15 mouse cellular contexts compared by ENCODE assay signal in the genomic region with DNA sequence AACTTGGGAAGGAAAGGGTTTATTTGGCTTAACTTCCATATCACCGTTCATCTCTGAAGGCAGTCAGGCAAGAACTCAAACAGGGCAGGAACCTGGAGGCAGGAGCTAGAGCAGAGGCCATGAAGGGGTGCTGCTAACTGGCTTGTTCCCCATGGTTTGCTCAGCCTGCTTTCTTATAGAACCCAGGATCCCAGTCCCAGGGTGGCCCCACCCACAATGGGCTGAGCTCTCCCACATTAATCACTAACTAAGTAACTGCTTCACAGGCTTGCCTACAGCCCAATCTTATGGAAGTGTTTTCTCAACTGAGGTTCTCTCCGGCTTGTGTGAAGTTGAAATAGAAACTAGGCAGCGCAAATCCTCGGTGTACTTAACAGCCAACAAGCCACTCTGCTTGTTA. TPM values are rescaled to one million over a fixed set of nuclear protein-coding genes. Genes with fewer than 3 reads are reported as not detected.
DNase-seq lines count a peak whose midpoint lies in the region; ATAC-seq and TF ChIP-seq lines count a peak whose summit lies in the region.
"Had no signal": no experiment of that assay in that cellular context is flagged by ENCODE, and none has a peak within 500 bp of the region (broad histone marks: within the 10 kb centered on the region; RNA-seq: fewer than 3 reads in every experiment).

No protein-coding gene starts in this region.

- H3K4me2 ChIP-seq in kidney, embryonic 16.5 days (replicated peaks; ENCODE audit: low read depth, low read length): no peak overlapping the region
- no peak overlapping the region for H3K4me2 ChIP-seq in liver, embryonic 12.5 days
- no peak overlapping the region for H3K4me2 ChIP-seq in liver, embryonic 11.5 days
- H3K4me2 ChIP-seq in midbrain, embryonic 11.5 days: no peak overlapping the region
- H3K4me2 ChIP-seq in midbrain, embryonic 16.5 days (ENCODE audit: low read length): no peak overlapping the region
- H3K4me2 ChIP-seq in stomach, embryonic 14.5 days (replicated peaks; ENCODE audit: low read depth, low read length): no peak overlapping the region
- H3K4me2 ChIP-seq in stomach, postnatal 0 days (replicated peaks; ENCODE audit: low read depth): no peak overlapping the region

- no peak for TF ChIP-seq EP300 in stomach, postnatal 0 days (optimal IDR thresholded peaks at IDR 0.05)

- DNase-seq in kidney, adult 8-10 months: no peak
- no peak for DNase-seq in liver, embryonic 11.5 days (ENCODE audit: low spot score)
- peak; percentile 73 for DNase-seq in midbrain, embryonic 11.5 days (ENCODE audit: low spot score, missing footprints)
- no peak for DNase-seq in stomach, postnatal 0 days (ENCODE audit: low spot score)
- DNase-seq: adrenal gland, adult 8-10 months had no signal

- no peak for TF ChIP-seq CTCF in stomach, postnatal 0 days (IDR thresholded peaks at IDR 0.05; ENCODE audit: low read depth)

- ATAC-seq in kidney, embryonic 16.5 days (ENCODE audit: low FRiP score, low TSS enrichment): peak; percentile 52; the same call in 1 of the 2 replicates
- no peak for ATAC-seq in liver, embryonic 12.5 days
- ATAC-seq in liver, embryonic 11.5 days (replicated peaks; ENCODE audit: low FRiP score): no peak
- ATAC-seq in midbrain, embryonic 11.5 days (ENCODE audit: low FRiP score): no peak
- no peak for ATAC-seq in midbrain, embryonic 16.5 days
- no peak for ATAC-seq in stomach, embryonic 14.5 days (ENCODE audit: insufficient number of reproducible peaks, insufficient read depth, low FRiP score, low read depth)
- ATAC-seq in stomach, postnatal 0 days (ENCODE audit: low FRiP score, low TSS enrichment): no peak
- ATAC-seq: CD4-positive, CD25-positive, alpha-beta regulatory T cell, adult 4 months; Patski had no signal

- 72% methylated on average over 4 of the region's 4 CpGs for WGBS in kidney, embryonic 16.5 days
- WGBS in liver, embryonic 12.5 days (ENCODE audit: insufficient replicate concordance): 77% methylated on average over 4 of the region's 4 CpGs
- 80% methylated on average over 4 of the region's 4 CpGs for WGBS in liver, embryonic 11.5 days
- WGBS in midbrain, embryonic 11.5 days: 89% methylated on average over 4 of the region's 4 CpGs
- 85% methylated on average over 4 of the region's 4 CpGs for WGBS in midbrain, embryonic 16.5 days
- 74% methylated on average over 4 of the region's 4 CpGs for WGBS in stomach, embryonic 14.5 days
- WGBS in stomach, postnatal 0 days: 78% methylated on average over 4 of the region's 4 CpGs

- peaks cover 8% of the 10 kb centered on the region for H3K4me1 ChIP-seq in kidney, embryonic 16.5 days (ENCODE audit: insufficient read depth, low read length)
- peaks cover 65% of the 10 kb centered on the region for H3K4me1 ChIP-seq in liver, embryonic 12.5 days
- peaks cover 21% of the 10 kb centered on the region for H3K4me1 ChIP-seq in liver, embryonic 11.5 days (replicated peaks; ENCODE audit: control insufficient read depth, insufficient read depth, low read length)
- no peaks in the 10 kb centered on the region; the same call in 1 of the 2 replicates for H3K4me1 ChIP-seq in midbrain, embryonic 11.5 days (ENCODE audit: control insufficient read depth, insufficient read depth, low read length)
- H3K4me1 ChIP-seq in midbrain, embryonic 16.5 days (ENCODE audit: control insufficient read depth, insufficient read depth, low read length): peaks cover 7% of the 10 kb centered on the region
- H3K4me1 ChIP-seq in stomach, embryonic 14.5 days (ENCODE audit: control insufficient read depth, insufficient read depth, low read length): peaks cover 5% of the 10 kb centered on the region; the same call in 1 of the 2 replicates
- no peaks in the 10 kb centered on the region for H3K4me1 ChIP-seq in stomach, postnatal 0 days (replicated peaks; ENCODE audit: control insufficient read depth, insufficient read depth)

- no peaks in the 10 kb centered on the region for H3K27me3 ChIP-seq in kidney, embryonic 16.5 days (ENCODE audit: insufficient read depth, low read length)
- H3K27me3 ChIP-seq in liver, embryonic 12.5 days (replicated peaks): no peaks in the 10 kb centered on the region
- H3K27me3 ChIP-seq in liver, embryonic 11.5 days (replicated peaks; ENCODE audit: control insufficient read depth, insufficient read depth, low read length): no peaks in the 10 kb centered on the region
- no peaks in the 10 kb centered on the region for H3K27me3 ChIP-seq in midbrain, embryonic 11.5 days (ENCODE audit: control insufficient read depth, insufficient read depth, low read length)
- no peaks in the 10 kb centered on the region for H3K27me3 ChIP-seq in midbrain, embryonic 16.5 days (ENCODE audit: control insufficient read depth, insufficient read depth, low read depth, low read length)
- no peaks in the 10 kb centered on the region for H3K27me3 ChIP-seq in stomach, embryonic 14.5 days (ENCODE audit: control insufficient read depth, insufficient read depth, low read length)
- no peaks in the 10 kb centered on the region for H3K27me3 ChIP-seq in stomach, postnatal 0 days (ENCODE audit: control insufficient read depth, insufficient read depth, low read length)
- H3K27me3 ChIP-seq: CH12.LX, Patski had no signal

- H3K9me3 ChIP-seq in kidney, embryonic 16.5 days (ENCODE audit: low read length): no peaks in the 10 kb centered on the region
- no peaks in the 10 kb centered on the region for H3K9me3 ChIP-seq in liver, embryonic 12.5 days (replicated peaks)
- H3K9me3 ChIP-seq in liver, embryonic 11.5 days (ENCODE audit: control insufficient read depth, low read length): no peaks in the 10 kb centered on the region
- no peaks in the 10 kb centered on the region for H3K9me3 ChIP-seq in midbrain, embryonic 11.5 days (ENCODE audit: control insufficient read depth, low read length)
- H3K9me3 ChIP-seq in midbrain, embryonic 16.5 days (replicated peaks; ENCODE audit: control insufficient read depth, low read length, poor library complexity, severe bottlenecking): no peaks in the 10 kb centered on the region
- H3K9me3 ChIP-seq in stomach, embryonic 14.5 days (ENCODE audit: control insufficient read depth, low read depth, low read length): no peaks in the 10 kb centered on the region
- H3K9me3 ChIP-seq in stomach, postnatal 0 days (ENCODE audit: control insufficient read depth, low read length): no peaks in the 10 kb centered on the region
- H3K9me3 ChIP-seq: G1E had no signal

- no peak overlapping the region for H3K9ac ChIP-seq in kidney, embryonic 16.5 days (replicated peaks; ENCODE audit: low read length)
- H3K9ac ChIP-seq in liver, embryonic 12.5 days: no peak overlapping the region
- no peak overlapping the region for H3K9ac ChIP-seq in liver, embryonic 11.5 days (ENCODE audit: low read depth, low read length)
- no peak overlapping the region for H3K9ac ChIP-seq in midbrain, embryonic 11.5 days (ENCODE audit: low read length)
- H3K9ac ChIP-seq in midbrain, embryonic 16.5 days (ENCODE audit: low read depth, low read length): no peak overlapping the region
- H3K9ac ChIP-seq in stomach, embryonic 14.5 days (replicated peaks; ENCODE audit: low read depth, low read length): 0 out of 2 replicates have a peak overlapping the region, but pooled peaks have one; percentile 10
- no peak overlapping the region for H3K9ac ChIP-seq in stomach, postnatal 0 days (ENCODE audit: low read length)

- H3K27ac ChIP-seq in kidney, embryonic 16.5 days (ENCODE audit: low read length): no peak overlapping the region
- 0 out of 2 replicates have a peak overlapping the region, but pooled peaks have one; percentile 37 for H3K27ac ChIP-seq in liver, embryonic 12.5 days
- H3K27ac ChIP-seq in liver, embryonic 11.5 days (ENCODE audit: low read depth, low read length): no peak overlapping the region
- no peak overlapping the region for H3K27ac ChIP-seq in midbrain, embryonic 11.5 days (ENCODE audit: low read depth, low read length)
- no peak overlapping the region for H3K27ac ChIP-seq in midbrain, embryonic 16.5 days (ENCODE audit: low read length)
- no peak overlapping the region for H3K27ac ChIP-seq in stomach, embryonic 14.5 days (ENCODE audit: low read length)
- no peak overlapping the region for H3K27ac ChIP-seq in stomach, postnatal 0 days (replicated peaks)

- no peaks in the 10 kb centered on the region for H3K36me3 ChIP-seq in kidney, embryonic 16.5 days (ENCODE audit: insufficient read depth, low read length)
- no peaks in the 10 kb centered on the region for H3K36me3 ChIP-seq in liver, embryonic 12.5 days
- H3K36me3 ChIP-seq in liver, embryonic 11.5 days (ENCODE audit: control insufficient read depth, insufficient read depth, low read length): no peaks in the 10 kb centered on the region
- H3K36me3 ChIP-seq in midbrain, embryonic 11.5 days (ENCODE audit: control insufficient read depth, insufficient read depth, low read length): no peaks in the 10 kb centered on the region
- no peaks in the 10 kb centered on the region for H3K36me3 ChIP-seq in midbrain, embryonic 16.5 days (ENCODE audit: control insufficient read depth, insufficient read depth, low read length)
- no peaks in the 10 kb centered on the region for H3K36me3 ChIP-seq in stomach, embryonic 14.5 days (ENCODE audit: control insufficient read depth, insufficient read depth, low read length)
- H3K36me3 ChIP-seq in stomach, postnatal 0 days (ENCODE audit: control insufficient read depth, insufficient read depth, low read length): no peaks in the 10 kb centered on the region
- H3K36me3 ChIP-seq: G1E had no signal

- no peak overlapping the region for H3K4me3 ChIP-seq in kidney, embryonic 16.5 days (ENCODE audit: low read length)
- no peak overlapping the region for H3K4me3 ChIP-seq in liver, embryonic 12.5 days
- no peak overlapping the region for H3K4me3 ChIP-seq in liver, embryonic 11.5 days (ENCODE audit: low read depth, low read length)
- no peak overlapping the region for H3K4me3 ChIP-seq in midbrain, embryonic 11.5 days (ENCODE audit: low read depth, low read length)
- H3K4me3 ChIP-seq in midbrain, embryonic 16.5 days (ENCODE audit: low read depth, low read length): no peak overlapping the region
- H3K4me3 ChIP-seq in stomach, embryonic 14.5 days (ENCODE audit: low read depth, low read length): no peak overlapping the region
- H3K4me3 ChIP-seq in stomach, postnatal 0 days (ENCODE audit: low read depth, low read length): no peak overlapping the region

RNA-seq across cellular contexts. Expression of a gene that starts 23.9 kb away (rescaled TPM):
- 0.61 and 0.94 TPM in 2 replicates for polyA plus RNA-seq in kidney, embryonic 16.5 days (2015; fragmentation: Nextera tagmentation; extraction: Ambion mirVana)
- 0.10 and 0.17 TPM in 2 replicates for polyA plus RNA-seq in liver, embryonic 12.5 days (2016; fragmentation: Nextera tagmentation; extraction: Ambion mirVana)
- 0.26 and 0.43 TPM in 2 replicates for polyA plus RNA-seq in liver, embryonic 11.5 days (2014; fragmentation: Nextera tagmentation; extraction: Ambion mirVana)
- 5.8 and 6.8 TPM in 2 replicates for polyA plus RNA-seq in midbrain, embryonic 11.5 days (2014; fragmentation: Nextera tagmentation; extraction: Ambion mirVana)
- polyA plus RNA-seq in midbrain, embryonic 16.5 days (2015; fragmentation: Nextera tagmentation; extraction: Ambion mirVana): 5.7 and 5.9 TPM in 2 replicates
- 6.1 and 7.3 TPM in 2 replicates for polyA plus RNA-seq in stomach, embryonic 14.5 days (2014; fragmentation: Nextera tagmentation; extraction: Ambion mirVana)
- 1.2 and 1.5 TPM in 2 replicates for polyA plus RNA-seq in stomach, postnatal 0 days (2015; fragmentation: Nextera tagmentation; extraction: Ambion mirVana)
- polyA plus RNA-seq: activated CD4-positive, CD25-positive, alpha-beta regulatory T cell, adult 4 months; C2C12; CD4-positive, CD25-positive, alpha-beta regulatory T cell, adult 4 months; G1E; Patski had no signal
